Mouse (Mus musculus): ENCODE results near the gene Reck.

Reck gene

DNA sequence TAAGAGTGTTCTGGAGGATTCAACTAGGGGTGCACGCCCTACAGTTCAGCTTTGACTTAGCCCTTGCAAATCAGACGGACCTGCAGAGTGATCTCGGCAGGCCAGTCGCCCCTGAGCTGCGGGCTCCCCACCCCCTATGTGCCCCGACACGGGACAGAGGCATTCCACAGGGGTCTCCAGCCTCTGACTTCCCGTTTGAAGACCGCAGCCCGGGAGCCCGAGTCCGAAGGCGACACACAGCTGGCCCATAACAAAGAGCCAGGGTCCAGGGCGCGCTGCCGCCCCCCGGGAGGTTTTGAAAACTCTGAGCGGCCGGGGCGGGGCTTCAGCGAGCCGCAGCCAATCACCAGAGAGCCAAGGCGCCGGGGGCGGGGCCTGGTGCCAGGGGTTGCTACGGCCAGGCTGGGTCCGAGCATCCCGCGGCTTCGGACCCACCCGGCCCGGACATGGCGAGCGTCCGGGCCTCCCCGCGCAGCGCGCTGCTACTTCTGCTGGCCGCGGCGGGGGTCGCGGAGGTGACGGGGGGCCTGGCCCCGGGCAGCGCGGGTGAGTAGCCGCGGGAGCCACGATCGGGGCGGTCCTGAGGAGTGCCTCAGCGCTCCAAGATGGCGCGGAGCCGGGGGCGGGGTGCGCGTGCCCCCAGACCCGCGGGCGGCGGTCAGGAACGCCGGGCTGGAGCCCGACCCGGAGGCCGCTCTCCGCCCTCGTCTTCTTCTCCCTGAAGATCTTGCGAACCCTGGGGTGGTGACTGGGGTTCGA is at the start of gene Reck:
Reck (plus strand) TSS at position 371 of the 759 bp plus-strand sequence.
- peak; percentile 91 for DNase-seq (ENCODE audit: low read depth, low spot score)

GRCm38 (mm10) chr4:43828806-43829205 is 46.5 kb upstream of the Reck start:
- no peak for DNase-seq (ENCODE audit: low read depth, low spot score)

DNA sequence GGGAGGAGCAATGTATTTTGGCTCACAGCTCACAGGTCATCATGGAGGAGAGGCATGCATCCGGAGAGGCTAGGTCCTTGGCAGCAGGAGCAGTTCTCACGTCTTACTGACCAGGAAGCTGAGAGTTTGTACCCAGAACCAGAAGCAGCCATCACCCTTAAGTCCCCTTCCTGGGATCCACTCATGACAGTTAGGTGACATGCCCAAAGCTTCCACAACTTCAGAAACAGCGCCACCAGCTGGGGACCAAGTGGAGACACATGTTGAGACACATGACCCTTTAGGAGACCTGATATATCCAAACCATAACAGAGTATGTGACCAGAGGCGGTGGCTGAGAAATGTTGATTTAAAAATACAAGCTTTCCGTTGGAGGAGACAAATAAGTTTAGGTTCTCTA is 43.3 kb upstream of the Reck start:
- DNase-seq (ENCODE audit: low read depth, low spot score) = peak; percentile 78

DNA sequence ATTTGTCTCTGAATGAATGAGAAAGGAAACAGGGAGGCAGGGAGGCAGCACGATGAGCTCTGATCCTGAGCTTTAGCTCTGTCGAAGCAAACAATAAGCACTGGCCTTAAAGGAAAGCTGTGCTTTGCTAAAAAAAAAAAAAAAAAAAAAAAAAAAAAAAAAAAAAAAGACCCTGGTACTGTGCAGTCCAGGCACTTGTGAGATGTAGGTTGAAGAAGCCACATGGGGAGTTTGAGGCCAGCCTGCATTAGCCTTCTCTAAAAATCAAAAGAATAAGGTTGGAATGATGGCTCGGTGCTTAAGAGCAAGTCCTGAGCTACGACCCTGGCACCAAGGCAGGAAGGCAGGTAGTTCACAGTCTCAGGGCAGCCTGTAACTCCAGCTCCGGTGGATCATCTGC is 41.6 kb upstream of the Reck start:
- DNase-seq (ENCODE audit: low read depth, low spot score) = no peak

GRCm38 (mm10) chr4:43834749-43835148 is 40.6 kb upstream of the Reck start:
- DNase-seq (ENCODE audit: low read depth, low spot score) = no peak

DNA sequence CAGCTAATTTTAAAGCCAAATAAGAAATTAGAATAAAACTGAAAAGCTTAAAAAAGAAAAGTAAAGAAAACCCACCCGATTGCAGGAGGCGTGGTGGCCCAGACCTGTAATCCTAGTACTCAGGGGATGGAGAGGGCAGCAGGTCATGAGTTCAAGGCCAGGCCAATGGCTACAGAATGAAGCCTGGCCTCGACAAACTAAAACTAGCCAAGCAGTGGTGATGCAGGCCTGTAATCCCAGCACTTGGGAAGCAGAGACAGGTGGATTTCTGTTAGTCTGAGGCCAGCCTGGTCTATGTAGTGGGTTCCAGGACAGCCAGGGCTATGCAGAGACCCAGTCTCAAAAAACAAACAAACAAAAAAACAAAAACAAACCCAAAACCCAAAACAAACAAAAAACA is 37.0 kb upstream of the Reck start:
- no peak for DNase-seq (ENCODE audit: low read depth, low spot score)

DNA sequence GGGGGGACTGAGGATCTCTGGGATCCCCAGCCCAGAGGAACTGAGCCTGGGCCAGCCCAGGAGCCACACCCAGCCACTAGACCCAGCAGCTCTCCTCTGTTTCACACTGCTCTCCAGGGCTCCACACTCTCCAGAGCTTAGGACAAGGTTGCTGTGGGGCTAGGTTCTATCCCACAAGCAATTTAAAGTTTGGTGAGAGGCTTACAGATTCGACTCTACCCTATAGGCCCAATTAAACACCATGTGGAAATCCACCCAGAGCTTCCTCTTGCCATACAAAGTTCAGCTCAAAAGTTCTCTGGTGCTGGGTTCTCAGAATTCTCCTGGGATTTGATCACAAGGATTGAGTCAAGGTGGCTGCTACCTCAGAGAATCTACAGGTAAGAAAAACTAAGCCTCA is 35.2 kb upstream of the Reck start, which contains the start of gene Olfr157:
Olfr157 (minus strand) TSS at position 101 of the 400 bp plus-strand sequence.
- DNase-seq (ENCODE audit: low read depth, low spot score) = no peak

GRCm38 (mm10) chr4:43851265-43851664 is 24.1 kb upstream of the Reck start, which contains the start of gene Olfr155:
Gene Olfr155, plus strand, starts transcription at chr4:43851565.
- no peak for DNase-seq (ENCODE audit: low read depth, low spot score)

DNA sequence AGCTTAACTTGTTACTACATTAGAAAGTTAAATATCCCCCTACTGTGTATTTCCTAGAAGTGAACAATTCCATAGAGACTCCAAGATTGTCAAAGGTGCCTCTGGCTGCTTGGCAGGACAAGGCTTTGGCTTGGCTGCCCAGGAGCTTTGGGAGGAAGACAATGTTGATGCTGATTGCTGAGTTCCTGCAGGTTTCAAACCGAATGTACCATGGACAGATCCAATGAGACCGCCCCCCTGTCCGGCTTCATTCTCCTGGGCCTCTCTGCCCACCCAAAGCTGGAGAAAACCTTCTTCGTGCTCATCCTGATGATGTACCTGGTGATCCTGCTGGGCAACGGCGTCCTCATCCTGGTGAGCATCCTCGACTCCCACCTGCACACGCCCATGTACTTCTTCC is 21.2 kb upstream of the Reck start:
- no peak for DNase-seq (ENCODE audit: low read depth, low spot score)

DNA sequence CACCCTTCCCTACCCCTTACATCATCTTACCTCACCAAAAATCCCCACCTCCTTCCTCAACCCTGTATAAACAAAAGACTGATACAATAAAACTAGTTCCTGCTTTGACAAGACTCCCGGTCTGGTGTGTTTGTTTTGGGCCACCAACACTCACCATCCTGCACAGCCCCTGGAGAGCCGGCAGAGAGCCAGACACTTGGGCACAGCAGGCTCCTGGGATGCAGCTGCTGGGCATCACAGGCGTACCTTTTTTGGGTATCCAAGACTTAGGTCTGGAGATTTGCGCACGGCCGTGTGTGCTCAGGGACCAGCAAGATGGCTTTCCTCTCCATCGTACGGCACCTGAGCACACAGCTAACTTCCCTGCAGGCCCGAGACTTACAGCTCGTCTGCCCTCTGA is 15.4 kb upstream of the Reck start:
- DNase-seq (ENCODE audit: low read depth, low spot score) = no peak

GRCm38 (mm10) chr4:43860744-43861519 is 14.4 kb upstream of the Reck start:
- peak; percentile 87 for DNase-seq (ENCODE audit: low read depth, low spot score)

GRCm38 (mm10) chr4:43863298-43863697 is 12.0 kb upstream of the Reck start:
- DNase-seq (ENCODE audit: low read depth, low spot score) = no peak

DNA sequence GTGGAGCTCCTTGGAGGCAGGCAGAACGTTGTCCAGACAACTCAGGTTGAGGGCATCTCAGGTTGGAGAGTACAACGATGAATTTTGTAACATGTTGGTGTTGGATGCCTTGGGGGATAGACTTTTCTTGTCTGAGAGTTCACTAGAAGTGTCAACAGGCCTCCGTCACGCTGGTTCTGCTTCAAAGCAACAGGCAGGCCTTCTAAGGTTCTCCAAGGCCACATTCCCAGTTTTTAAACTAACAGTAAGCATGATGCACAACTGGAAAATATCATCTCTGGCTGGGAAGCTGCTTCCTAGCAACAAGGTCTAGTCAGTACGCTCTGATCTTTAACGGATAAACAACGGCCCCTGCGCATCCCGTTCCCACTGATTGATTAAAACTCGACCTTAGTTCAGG is 5.5 kb upstream of the Reck start:
- no peak for DNase-seq (ENCODE audit: low read depth, low spot score)

GRCm38 (mm10) chr4:43874501-43874900 is 829 bp upstream of the Reck start:
- no peak for DNase-seq (ENCODE audit: low read depth, low spot score)

DNA sequence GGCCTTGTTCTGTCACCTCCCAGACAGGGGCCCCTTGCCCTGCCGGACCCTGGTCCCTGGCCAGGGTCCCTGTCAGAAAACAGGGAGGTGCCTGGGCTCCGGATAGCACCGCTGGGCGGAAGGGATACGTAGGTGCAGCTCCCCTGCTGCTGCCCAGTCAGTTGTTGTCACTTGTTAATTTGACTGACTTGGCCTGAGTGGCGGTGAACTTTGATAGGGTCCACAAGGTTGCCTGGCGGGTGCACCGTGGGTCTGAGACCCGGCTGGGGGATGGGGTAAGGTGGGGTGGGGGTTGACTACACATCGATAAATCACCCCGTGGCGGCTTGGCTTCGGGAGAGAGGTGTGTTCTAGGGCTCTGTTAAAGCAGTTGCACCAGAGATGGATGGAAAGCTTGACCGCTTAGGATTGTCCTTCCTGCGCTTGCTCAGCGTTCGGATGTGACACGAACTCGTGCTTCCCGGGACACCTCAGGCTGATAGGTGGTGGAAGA is 635 bp downstream of the Reck start:
- peak; percentile 37 for DNase-seq (ENCODE audit: low read depth, low spot score)

- DNase-seq (ENCODE audit: low read depth, low spot score) = no peak
These were observed 1.9 kb downstream of the Reck start for GRCm38 (mm10) chr4:43877230-43877629.

DNA sequence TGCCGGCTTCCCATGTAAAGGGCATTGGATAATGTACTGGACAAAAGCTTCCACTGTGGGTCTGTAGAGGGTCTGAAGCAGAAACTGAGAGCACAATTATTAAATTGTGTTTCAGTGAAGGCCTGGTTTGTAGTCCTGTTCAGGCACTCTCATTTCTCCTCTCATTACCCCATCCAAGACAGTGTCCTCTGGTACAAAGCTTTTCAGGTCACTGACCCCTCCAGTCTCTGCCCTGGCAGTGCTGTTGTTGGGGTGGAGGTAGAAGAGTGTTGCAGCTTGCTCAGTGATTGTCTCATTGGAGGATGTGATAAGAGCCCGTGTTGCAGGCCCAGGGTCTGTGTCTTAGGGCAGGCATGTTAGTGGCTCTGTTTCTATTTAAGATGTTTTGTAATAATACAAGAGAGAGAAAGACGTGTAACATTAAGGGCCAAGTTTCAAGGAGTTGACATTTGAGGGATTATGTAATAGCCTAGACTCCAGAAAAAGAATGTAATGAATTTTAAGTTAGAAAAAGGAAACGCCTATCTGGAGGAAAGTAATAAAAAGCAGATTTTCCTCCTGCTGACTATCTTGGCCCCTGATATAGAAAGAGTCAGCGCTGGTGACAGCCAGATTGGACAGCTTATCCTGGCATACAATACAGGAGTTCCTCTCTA is 2.9 kb downstream of the Reck start:
- DNase-seq (ENCODE audit: low read depth, low spot score) = no peak

DNA sequence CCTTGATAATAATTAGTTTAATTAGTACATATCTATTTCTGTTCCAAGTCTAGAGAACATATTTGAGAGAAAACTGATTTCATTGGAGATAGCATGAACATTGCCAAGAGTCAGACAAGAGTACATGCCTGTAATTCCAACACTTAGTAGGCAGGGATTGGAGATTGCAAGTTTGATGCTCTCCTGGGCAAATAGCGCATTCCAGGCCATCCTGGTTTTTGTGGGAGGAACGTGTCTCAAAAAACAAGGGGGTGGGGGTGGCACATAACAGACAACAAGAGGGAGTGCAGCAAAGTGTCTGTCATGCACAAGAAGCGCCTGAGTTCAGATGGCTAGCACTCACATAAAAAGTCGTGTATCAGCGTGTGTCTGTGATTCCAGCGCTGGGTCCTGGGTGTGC is 4.2 kb downstream of the Reck start:
- no peak for DNase-seq (ENCODE audit: low read depth, low spot score)

- no peak for DNase-seq (ENCODE audit: low read depth, low spot score)
These were observed 8.9 kb downstream of the Reck start for GRCm38 (mm10) chr4:43884196-43884595.

- no peak for DNase-seq (ENCODE audit: low read depth, low spot score)
These were observed 15.9 kb downstream of the Reck start for GRCm38 (mm10) chr4:43891247-43891646.

DNA sequence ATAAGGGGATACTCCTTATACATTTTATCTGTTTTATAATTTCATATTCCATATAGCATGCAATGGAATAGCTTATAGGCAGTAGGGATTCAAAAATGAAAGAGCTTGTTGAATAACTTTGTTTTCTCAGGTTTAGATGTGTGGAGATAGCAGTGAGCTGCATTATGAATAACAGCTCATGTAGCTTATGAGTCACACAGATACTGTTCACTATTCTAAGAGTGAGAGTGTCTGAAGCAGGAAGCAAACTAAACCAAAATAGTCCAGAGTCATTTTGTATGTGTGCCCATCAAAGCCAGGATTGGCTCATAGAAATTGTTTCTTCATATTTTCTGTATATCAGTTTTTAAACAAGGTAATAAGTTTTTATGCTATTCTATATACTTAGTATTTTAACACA is 21.9 kb downstream of the Reck start:
- no peak for DNase-seq (ENCODE audit: low read depth, low spot score)

DNA sequence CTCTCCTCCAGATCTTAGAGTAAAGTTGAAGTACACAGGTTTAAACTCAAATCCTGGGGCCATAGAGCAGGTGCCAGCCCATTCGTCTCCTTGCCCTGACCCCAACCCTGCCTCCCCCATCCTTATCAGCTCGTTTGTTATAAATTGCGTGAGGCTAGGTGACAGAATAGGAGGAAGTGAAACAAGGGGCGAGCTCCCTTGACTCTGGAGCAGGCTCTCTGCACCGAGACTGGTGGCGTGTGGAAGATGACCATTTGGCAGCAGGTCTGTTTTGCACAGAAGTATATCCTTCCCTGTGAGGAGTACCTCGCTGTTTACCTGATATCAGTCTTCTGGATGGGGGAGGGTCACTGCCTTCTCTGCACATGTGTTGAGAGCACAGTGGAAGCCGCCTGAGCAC is 23.9 kb downstream of the Reck start:
- DNase-seq (ENCODE audit: low read depth, low spot score) = no peak
